Mouse (Mus musculus) embryo, embryonic 9.5 days (tissue): ENCODE results near the gene Gmpr.

Source experiments
- DNase-seq: peaks from one replicate; pipeline ENCODE4 v3.0.0-alpha.2; 2017; ENCODE audit errors: extremely low spot score

Gmpr gene

DNA sequence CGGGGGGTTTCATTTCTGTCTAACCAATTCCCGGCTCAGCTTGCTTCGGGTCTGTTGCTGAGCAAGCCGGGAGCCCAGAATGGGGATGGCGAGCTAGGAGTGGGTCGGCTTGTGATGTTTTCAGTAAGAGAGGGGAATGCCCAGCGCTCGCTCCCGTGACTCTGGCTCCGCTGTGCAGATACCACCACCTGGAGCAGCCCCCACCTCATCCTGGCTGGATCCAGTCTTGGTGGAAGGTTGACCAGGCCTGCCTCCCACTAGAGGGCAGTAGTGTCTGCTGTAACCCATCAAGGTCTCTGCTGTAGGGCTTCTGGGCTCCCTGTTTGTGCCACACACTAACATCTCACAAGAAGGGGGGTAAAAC lies 31.9 kb downstream of the Gmpr start:
- peak; percentile 81 for DNase-seq

- no peak for DNase-seq
Measured at GRCm38 (mm10) chr13:45545974-45546373, 38.7 kb downstream of the Gmpr start.

GRCm38 (mm10) chr13:45546946-45547345 lies 39.7 kb downstream of the Gmpr start:
- no peak for DNase-seq

DNA sequence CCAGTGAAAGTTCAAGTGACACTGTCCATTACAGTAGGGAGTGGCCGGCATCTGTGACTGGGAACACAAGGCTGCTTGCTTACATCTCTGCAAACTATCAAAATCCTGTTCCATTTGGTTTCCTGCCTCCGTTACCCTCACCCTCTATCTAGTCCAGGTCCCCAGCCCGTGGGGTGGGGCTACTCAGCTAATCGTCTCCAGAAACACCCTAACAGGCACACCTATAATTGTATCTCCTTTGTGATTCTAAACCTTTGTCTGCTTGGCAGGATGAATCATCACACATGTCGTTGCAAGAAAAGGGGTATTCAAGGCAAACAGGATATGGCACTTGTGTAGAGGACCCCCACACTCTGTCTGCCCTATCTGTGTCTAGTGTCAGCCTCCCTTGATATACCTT lies 40.3 kb downstream of the Gmpr start:
- no peak for DNase-seq

DNA sequence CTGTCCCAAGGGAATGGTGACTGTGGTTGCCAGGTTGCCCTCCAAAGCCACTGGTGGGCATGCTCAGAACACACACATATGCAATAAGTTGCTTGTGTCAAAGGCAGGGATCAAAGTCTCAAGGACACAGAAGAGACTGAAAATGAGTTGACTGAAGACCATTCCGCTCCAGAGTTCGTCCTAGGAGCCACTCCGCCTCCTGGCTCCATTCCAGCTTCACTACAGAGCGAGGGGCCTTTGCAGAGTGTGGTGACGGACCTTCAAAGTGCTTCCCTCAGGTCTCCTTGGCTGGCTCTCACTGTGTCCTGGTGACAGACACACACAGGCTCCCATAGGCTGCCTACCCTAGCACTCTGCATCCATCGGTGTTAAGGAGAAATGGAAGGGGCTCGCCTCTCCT lies 46.4 kb downstream of the Gmpr start:
- DNase-seq: no peak

DNA sequence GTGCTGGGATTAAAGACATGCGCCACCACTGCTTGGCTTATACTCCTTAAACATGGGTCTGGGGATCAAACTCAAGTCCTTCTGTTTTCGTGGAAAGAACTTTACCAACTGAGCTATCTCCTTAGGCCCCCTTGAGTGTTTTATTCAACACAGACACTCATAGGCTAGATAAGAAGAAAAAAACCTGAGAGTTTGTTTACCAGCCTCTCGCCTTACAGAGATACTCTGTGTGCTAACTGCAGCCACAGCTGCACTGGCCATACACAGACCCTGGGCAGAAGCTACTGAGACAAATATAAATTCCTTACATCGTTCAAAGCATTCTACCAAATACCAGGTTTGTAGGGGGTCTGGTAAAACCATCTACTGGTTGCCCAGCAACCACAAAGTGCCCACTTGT lies 51.1 kb downstream of the Gmpr start:
- DNase-seq: no peak

DNA sequence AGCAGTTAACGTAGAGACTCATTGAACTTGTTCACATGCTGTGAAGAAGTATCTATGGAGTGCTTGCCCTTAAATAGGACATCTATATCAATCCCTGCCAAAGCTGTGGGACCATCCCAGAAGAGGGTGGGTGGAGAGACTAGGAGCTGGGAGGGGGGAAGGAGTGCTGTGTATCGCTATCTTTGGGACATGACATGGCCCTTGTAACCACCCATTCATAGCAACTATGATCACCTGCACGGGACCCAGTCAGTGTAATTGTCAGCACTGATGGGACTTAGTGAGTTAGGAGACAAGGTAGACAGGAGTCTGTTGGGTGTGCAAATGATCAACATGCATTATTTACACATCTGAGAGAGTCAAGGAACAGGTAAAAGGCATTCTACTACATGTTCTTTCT lies 52.0 kb downstream of the Gmpr start:
- no peak for DNase-seq

DNA sequence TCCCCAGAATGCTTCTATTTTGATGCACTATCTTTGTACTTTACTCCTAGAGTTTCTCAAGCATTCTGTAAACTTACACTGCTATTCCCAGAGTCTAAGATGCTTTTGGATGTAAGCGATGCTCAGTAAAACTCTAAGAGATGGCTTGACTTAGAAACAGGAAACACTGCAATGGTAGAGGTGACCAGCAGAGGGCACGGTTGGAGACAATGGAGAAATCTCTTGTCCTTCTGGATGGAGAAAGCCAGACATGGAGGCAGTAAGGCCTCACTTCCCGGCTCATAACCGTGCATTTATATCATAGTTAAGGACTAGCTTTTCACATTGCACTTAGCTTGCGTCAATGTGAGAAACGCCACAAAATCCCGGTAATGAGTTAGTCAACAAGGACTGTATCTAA lies 53.3 kb downstream of the Gmpr start:
- peak; percentile 35 for DNase-seq

- DNase-seq: no peak
Measured at GRCm38 (mm10) chr13:45562011-45562410, 54.8 kb downstream of the Gmpr start.

- no peak for DNase-seq
Measured at GRCm38 (mm10) chr13:45564946-45565345, 57.7 kb downstream of the Gmpr start.

DNA sequence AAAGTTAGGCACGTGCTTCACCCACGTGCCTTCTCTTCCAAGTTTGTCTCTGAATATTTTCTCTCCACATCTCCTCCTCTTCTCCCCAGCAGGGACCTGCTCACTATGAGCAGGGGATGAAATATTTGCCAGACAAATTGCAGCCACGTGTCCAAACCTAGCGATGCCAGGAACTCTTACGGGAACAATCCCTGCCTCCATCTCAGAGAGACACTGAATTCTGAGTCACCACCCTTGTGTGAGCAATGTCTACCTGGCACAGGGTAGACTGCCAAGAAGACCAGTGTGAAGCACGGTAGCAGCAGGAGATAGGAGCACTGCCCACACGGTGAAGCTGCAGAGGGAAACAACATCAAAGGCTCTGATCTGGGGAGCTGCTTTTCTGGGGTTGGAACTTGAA lies 62.7 kb downstream of the Gmpr start:
- DNase-seq: no peak

DNA sequence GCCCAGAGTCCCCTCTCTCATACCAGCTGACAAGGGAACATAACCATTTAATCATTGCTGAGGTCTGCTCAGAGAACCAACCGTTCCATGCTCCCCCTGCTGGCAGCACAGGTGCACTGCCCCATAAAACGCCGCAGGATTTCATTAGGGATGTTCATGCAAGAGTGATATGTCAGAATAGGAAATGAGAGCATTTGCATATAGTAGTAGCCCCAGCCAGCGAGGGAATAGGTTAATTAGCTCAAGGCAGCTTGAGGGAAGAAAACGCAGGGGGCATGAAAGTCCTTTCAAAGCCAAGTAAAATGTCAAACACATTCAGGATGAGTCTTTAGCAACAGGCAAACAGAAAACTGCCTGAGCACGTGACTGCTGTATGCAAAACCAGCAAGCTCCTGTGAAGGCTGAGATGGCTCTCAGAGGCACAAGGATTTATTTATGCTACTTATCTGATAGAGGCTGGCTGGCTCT lies 64.6 kb downstream of the Gmpr start:
- DNase-seq: peak; percentile 82

GRCm38 (mm10) chr13:45572768-45573167 lies 65.5 kb downstream of the Gmpr start:
- DNase-seq: peak; percentile 29

DNA sequence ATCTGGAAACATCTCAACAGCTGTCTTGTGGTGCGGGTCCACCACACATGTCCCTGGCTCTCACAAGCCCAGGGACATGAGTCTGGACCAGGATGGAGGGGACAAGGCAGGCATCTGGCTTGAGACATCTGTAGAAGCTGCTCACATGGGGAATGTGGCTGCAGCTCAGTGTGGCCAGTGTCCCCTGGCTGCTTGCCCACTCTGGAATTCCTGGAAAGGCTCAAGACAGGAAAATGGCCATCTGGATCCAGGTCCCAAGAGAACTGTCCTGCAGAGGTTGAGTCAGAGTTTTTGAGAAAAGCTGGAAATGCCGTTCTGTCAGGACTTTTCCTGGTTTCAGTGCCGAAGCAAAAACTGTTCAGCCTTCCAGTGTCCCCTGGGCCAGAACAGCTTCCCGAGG lies 68.9 kb downstream of the Gmpr start:
- no peak for DNase-seq

- no peak for DNase-seq
Measured at GRCm38 (mm10) chr13:45577366-45577765, 70.1 kb downstream of the Gmpr start.

DNA sequence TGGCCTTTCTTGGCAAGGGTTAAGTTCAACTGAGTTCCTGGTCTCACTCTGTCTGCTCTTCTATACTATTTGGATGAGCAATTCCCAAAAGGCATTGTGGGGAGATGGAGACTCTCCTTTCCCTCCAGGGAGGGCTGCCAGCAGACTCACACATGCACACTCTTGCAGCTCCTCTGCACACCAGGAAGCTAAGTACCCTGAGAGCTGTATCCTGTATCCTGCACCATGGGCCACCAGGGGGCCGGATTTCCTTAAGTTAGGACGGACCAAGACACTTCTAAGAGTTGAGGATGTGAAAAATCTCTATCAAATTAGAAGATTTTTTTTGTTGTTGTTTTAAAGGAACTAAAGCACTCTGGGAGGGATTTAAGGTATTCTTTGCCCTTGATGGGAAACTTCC lies 70.5 kb downstream of the Gmpr start:
- no peak for DNase-seq

- DNase-seq: no peak
Measured at GRCm38 (mm10) chr13:45579751-45580150, 72.5 kb downstream of the Gmpr start.

DNA sequence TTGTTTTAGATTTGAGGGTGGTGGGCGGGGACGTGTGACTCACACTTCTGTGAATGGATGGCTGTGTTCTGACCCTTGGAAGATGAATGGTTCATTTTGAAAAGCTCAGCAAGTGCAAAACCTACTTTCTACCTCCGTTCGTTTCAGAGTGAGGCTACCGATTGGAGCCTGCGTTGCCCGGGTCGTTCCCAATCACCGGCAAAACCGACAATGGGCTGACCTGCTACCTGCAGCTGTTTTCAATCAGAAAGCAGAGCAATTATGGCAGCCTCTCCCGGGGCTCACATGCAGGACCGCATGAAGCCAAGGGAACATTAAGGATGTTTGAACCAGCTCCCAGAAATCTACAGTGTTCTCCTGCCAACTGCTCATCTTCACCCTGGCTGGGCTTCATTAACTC lies 75.0 kb downstream of the Gmpr start:
- no peak for DNase-seq

- no peak for DNase-seq
Measured at GRCm38 (mm10) chr13:45583061-45583460, 75.8 kb downstream of the Gmpr start.

DNA sequence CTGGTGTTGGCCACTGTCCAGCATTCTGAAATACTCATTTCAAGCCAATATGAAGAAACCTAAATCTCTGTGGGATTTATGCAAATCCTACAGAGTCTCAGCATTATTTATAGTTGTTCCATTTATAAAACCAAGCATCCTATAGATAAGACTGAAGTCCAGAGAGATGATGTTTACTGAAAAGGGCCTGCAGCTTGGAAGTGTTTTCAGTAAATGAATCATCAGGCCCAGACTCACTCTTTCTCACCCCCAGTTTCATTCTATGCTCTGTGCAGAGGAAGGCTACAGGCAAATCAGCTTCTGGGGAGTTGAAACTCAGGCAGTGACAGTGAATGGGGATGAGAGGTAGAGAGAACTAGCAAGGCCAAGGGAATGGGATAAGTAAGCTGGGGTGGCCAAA lies 83.7 kb downstream of the Gmpr start:
- DNase-seq: no peak

- DNase-seq: no peak
Measured at GRCm38 (mm10) chr13:45593914-45594313, 86.7 kb downstream of the Gmpr start.

DNA sequence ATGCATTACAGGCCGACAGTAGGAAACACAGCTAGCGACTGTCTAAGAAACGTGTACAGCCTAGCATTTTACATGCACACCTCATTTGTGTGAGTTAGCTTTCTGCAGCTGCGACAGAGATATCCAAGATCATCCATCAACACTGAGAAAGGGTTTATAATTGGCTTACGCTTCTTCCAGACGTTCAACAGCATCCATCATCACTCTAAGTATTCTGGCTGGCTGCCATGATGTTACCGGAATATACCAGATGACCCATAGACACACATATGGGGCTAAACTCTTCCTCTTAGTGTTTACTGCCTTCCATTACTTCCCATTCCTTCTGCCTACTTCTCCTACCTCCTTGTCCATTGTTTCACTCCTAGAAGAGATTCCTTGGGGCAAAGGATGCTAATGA lies 88.2 kb downstream of the Gmpr start:
- no peak for DNase-seq

DNA sequence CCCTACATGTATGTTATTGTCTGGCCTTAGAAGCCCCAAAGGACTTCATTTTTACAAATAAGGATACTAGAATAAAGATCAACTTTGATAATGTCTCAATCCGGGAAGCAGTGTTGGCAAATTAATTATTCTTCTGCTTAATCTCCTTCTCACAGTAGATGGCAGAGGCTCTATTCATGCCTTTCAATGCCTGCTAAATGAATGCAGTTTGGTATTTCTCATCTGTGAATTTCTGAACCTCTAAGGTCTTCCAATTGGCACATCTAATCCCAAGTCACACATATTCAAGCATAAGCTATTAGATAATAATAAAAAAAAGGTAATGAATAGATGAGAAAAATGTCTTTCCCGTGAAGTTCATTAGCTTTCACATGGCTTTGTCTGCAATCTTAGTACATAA lies 92.6 kb downstream of the Gmpr start:
- DNase-seq: no peak

DNA sequence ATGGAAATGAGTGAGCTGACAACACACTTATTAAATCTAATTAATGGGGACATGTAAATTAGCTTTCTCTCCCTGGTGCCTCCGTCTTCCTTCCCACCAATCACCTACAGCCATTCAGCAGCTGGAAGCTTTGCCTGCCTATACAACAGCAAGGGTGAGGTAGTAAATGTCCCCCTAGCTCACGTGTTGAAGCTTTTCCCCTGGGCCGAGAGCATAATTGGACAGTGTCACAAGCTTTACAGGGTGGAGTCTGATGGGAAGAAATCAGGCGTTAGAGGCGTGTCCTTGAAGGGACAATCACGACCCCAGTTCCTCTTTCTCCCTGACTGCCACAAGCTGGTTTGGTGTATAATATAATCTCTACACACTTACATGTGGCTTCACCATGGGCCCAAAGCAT lies 93.2 kb downstream of the Gmpr start:
- DNase-seq: no peak
